Mouse (Mus musculus): ENCODE results near the gene Gm3147.
"Not testable (repeated sequence)": the region's sequence is repeated elsewhere in the genome, so short reads cannot be mapped to it uniquely, and the experiment has no call there.

Gene Gm3147

GRCm38 (mm10) chr5:94616242-94616641, at the start of gene Gm3147:
Gm3147 (minus strand) TSS chr5:94616342.
- not testable (repeated sequence) for DNase-seq

- DNase-seq: not testable (repeated sequence)
These were observed 31.9 kb upstream of the Gm3147 start, which contains the start of gene Gm6205 for GRCm38 (mm10) chr5:94648082-94648481. Gm6205 (plus strand) TSS chr5:94648382.

GRCm38 (mm10) chr5:94623679-94624078, 7.5 kb upstream of the Gm3147 start, which contains the start of gene Gm6509:
Gm6509 (plus strand) TSS chr5:94623979.
- DNase-seq: not testable (repeated sequence)
